Mouse (Mus musculus) neural tube, postnatal 0 days (tissue): ENCODE results near the gene Olfr1247. TPM values are rescaled to one million over a fixed set of nuclear protein-coding genes. Genes with fewer than 3 reads are reported as not detected.

ENCODE experiments used
- polyA plus RNA-seq: library from polyadenylated mRNA; unstranded; fragments of >200 nt; fragmentation: Nextera tagmentation; extraction: Ambion mirVana; gene quantifications from 2 replicates; pipeline ENCODE4 v1.2.1, GENCODE M21; 2015

Olfr1247 gene
- polyA plus RNA-seq: not detected in 2 replicates

GRCm38 (mm10) chr2:89614030-89614429 lies at the start of gene Olfr1247:
Gene Olfr1247, minus strand, starts transcription at chr2:89614130.

GRCm38 (mm10) chr2:89661367-89661766 lies 47.4 kb upstream of the Olfr1247 start, which contains the start of gene Olfr1250:
Gene Olfr1250, minus strand, starts transcription at chr2:89661467.

GRCm38 (mm10) chr2:89634883-89635282 lies 21.0 kb upstream of the Olfr1247 start, which contains the start of gene Olfr1249:
Gene Olfr1249, minus strand, starts transcription at chr2:89634983.

GRCm38 (mm10) chr2:89618145-89618544 lies 4.2 kb upstream of the Olfr1247 start, which contains the start of gene Olfr1248:
Gene Olfr1248, minus strand, starts transcription at chr2:89618245.

GRCm38 (mm10) chr2:89593057-89593456 lies 20.9 kb downstream of the Olfr1247 start, which contains the start of gene Olfr1246:
Gene Olfr1246, minus strand, starts transcription at chr2:89593157.

GRCm38 (mm10) chr2:89578347-89578746 lies 35.6 kb downstream of the Olfr1247 start, which contains the start of gene Olfr1245:
Gene Olfr1245, minus strand, starts transcription at chr2:89578447.

Other genes starting within 250 kb of the Olfr1247 start
- gene Olfr1234, start 249.3 kb downstream of the Olfr1247 start, polyA plus RNA-seq: not detected in 2 replicates
- not detected in 2 replicates for gene Olfr1238, start 204.5 kb downstream of the Olfr1247 start, polyA plus RNA-seq
- not detected in 2 replicates for gene Olfr1239, start 193.7 kb downstream of the Olfr1247 start, polyA plus RNA-seq
- not detected in 2 replicates for gene Olfr1240, start 171.1 kb downstream of the Olfr1247 start, polyA plus RNA-seq
- gene Olfr1241, start 127.0 kb downstream of the Olfr1247 start, polyA plus RNA-seq: not detected in 2 replicates
- not detected in 2 replicates for gene Olfr1242, start 115.8 kb downstream of the Olfr1247 start, polyA plus RNA-seq
- gene Olfr1243, start 82.6 kb downstream of the Olfr1247 start, polyA plus RNA-seq: not detected in 2 replicates
- gene Olfr1245, start 35.7 kb downstream of the Olfr1247 start, polyA plus RNA-seq: not detected in 2 replicates
- gene Olfr1246, start 21.0 kb downstream of the Olfr1247 start, polyA plus RNA-seq: not detected in 2 replicates
- not detected in 2 replicates for gene Olfr1248, start 4.1 kb upstream of the Olfr1247 start, polyA plus RNA-seq
- gene Olfr1249, start 20.9 kb upstream of the Olfr1247 start, polyA plus RNA-seq: not detected in 2 replicates
- not detected in 2 replicates for gene Olfr1250, start 47.3 kb upstream of the Olfr1247 start, polyA plus RNA-seq
- gene Olfr1251, start 57.8 kb upstream of the Olfr1247 start, polyA plus RNA-seq: not detected in 2 replicates
- gene Olfr1252, start 110.9 kb upstream of the Olfr1247 start, polyA plus RNA-seq: not detected in 2 replicates
- gene Olfr1253, start 143.0 kb upstream of the Olfr1247 start, polyA plus RNA-seq: not detected in 2 replicates
- not detected in 2 replicates for gene Olfr1254, start 179.5 kb upstream of the Olfr1247 start, polyA plus RNA-seq
- gene Olfr1255, start 197.9 kb upstream of the Olfr1247 start, polyA plus RNA-seq: not detected in 2 replicates
- gene Olfr1256, start 227.4 kb upstream of the Olfr1247 start, polyA plus RNA-seq: not detected in 2 replicates
- gene Olfr48, start 234.1 kb upstream of the Olfr1247 start, polyA plus RNA-seq: 0.13 TPM in 1 of 2 replicates, not detected in the other